Mouse (Mus musculus) adipocyte (in vitro differentiated cells): ENCODE measurements around the gene Fam107a.
"Not testable (repeated sequence)": the region's sequence is repeated elsewhere in the genome, so short reads cannot be mapped to it uniquely, and the experiment has no call there.

Experiments used
- DNase-seq: peaks from one replicate; pipeline ENCODE4 v3.0.0-alpha.2; 2016; ENCODE audit warnings: low spot score

The Fam107a gene

GRCm38 (mm10) chr14:8316366-8317193 is 1.2 kb downstream of the Fam107a start:
- DNase-seq = no peak

GRCm38 (mm10) chr14:8315169-8315568 is 2.7 kb downstream of the Fam107a start:
- DNase-seq = no peak

GRCm38 (mm10) chr14:8314536-8314935 is 3.3 kb downstream of the Fam107a start:
- no peak for DNase-seq

GRCm38 (mm10) chr14:8313877-8314276 is 3.9 kb downstream of the Fam107a start:
- no peak for DNase-seq

GRCm38 (mm10) chr14:8309621-8310141 is 8.1 kb downstream of the Fam107a start:
- DNase-seq = peak; percentile 56

- DNase-seq = peak; percentile 52
Observed at GRCm38 (mm10) chr14:8308650-8309049, 9.2 kb downstream of the Fam107a start.

- no peak for DNase-seq
Observed at GRCm38 (mm10) chr14:8306884-8307283, 10.9 kb downstream of the Fam107a start.

- DNase-seq = no peak
Observed at GRCm38 (mm10) chr14:8305014-8305413, 12.8 kb downstream of the Fam107a start.

- DNase-seq = no peak
Observed at GRCm38 (mm10) chr14:8304082-8304481, 13.7 kb downstream of the Fam107a start.

- no peak for DNase-seq
Observed at GRCm38 (mm10) chr14:8302687-8303086, 15.1 kb downstream of the Fam107a start.

GRCm38 (mm10) chr14:8300281-8300680 is 17.5 kb downstream of the Fam107a start:
- peak; percentile 68 for DNase-seq

- peak; percentile 36 for DNase-seq
Observed at GRCm38 (mm10) chr14:8297889-8298293, 19.9 kb downstream of the Fam107a start.

- DNase-seq = peak; percentile 14
Observed at GRCm38 (mm10) chr14:8294257-8294656, 23.6 kb downstream of the Fam107a start.

- DNase-seq = peak; percentile 63
Observed at GRCm38 (mm10) chr14:8286595-8286994, 31.2 kb downstream of the Fam107a start.

GRCm38 (mm10) chr14:8283784-8284183 is 34.0 kb downstream of the Fam107a start:
- DNase-seq = peak; percentile 8

GRCm38 (mm10) chr14:8271281-8271680 is 46.5 kb downstream of the Fam107a start:
- not testable (repeated sequence) for DNase-seq

- DNase-seq = no peak
Observed at GRCm38 (mm10) chr14:8264378-8264777, 53.4 kb downstream of the Fam107a start.

- DNase-seq = no peak
Observed at GRCm38 (mm10) chr14:8262242-8262641, 55.6 kb downstream of the Fam107a start.

GRCm38 (mm10) chr14:8260214-8260613 is 57.6 kb downstream of the Fam107a start:
- no peak for DNase-seq

GRCm38 (mm10) chr14:8259166-8259565 is 58.7 kb downstream of the Fam107a start, which contains the start of gene Acox2:
TSS of gene Acox2 (minus strand) at chr14:8259353.
- DNase-seq = no peak

- peak; percentile 33 for DNase-seq
Observed at GRCm38 (mm10) chr14:8258752-8259151, 59.1 kb downstream of the Fam107a start.

- DNase-seq = peak; percentile 38
Observed at GRCm38 (mm10) chr14:8258335-8258627, 59.5 kb downstream of the Fam107a start.

- no peak for DNase-seq
Observed at GRCm38 (mm10) chr14:8257521-8258334, 60.1 kb downstream of the Fam107a start.
